Mouse (Mus musculus): ENCODE measurements at regions not wholly inside any gene's neighbourhood (a gene's known extent, or its start where the extent isn't known, plus 50 kb on each side); places are given as distances from the start of the nearest gene placed in this dataset.

GRCm38 (mm10) chr19:56122186-56122585 is 164.8 kb upstream of the Habp2 start:
- TF ChIP-seq EP300 (IDR thresholded peaks at IDR 0.05; ENCODE audit: low read depth) (no peak), CTCF (IDR thresholded peaks at IDR 0.05; ENCODE audit: low read depth) (no peak)

Data from heart, postnatal 0 days (tissue).